Mouse (Mus musculus) kidney, embryonic 14.5 days (tissue): ENCODE data around the gene Slc34a2. TPM values are rescaled to one million over a fixed set of nuclear protein-coding genes. Genes with fewer than 3 reads are reported as not detected.
A peak's percentile ranks its signal among the peaks of the same experiment; 100 is the strongest.

Experiments
- ATAC-seq: fragments of 200-750 bp; cut with Nextera tagmentation; 2 replicates; pipeline ENCODE4 v1.8.0; 2017; ENCODE audit warnings: moderate number of reproducible peaks, mild to moderate bottlenecking, moderate TSS enrichment, moderate library complexity; ENCODE audit not compliant: low FRiP score, low TSS enrichment
- H3K27ac ChIP-seq: fragments of 300-500 bp; sonication (generic); 2 replicates; pipeline ENCODE4 v1.5.1; 2014; ENCODE audit warnings: low read depth, mild to moderate bottlenecking, low read length, moderate library complexity, mixed read lengths
- H3K27me3 ChIP-seq: fragments of 300-500 bp; sonication (generic); 2 replicates; pipeline ENCODE4 v1.6.1; 2014; ENCODE audit warnings: mild to moderate bottlenecking, low read length; ENCODE audit not compliant: control insufficient read depth, insufficient read depth
- H3K36me3 ChIP-seq: fragments of 300-500 bp; sonication (generic); 2 replicates; pipeline ENCODE4 v1.6.1; 2014; ENCODE audit warnings: low read length, mixed read lengths; ENCODE audit not compliant: control insufficient read depth, insufficient read depth
- H3K4me1 ChIP-seq: fragments of 300-500 bp; sonication (generic); 2 replicates; pipeline ENCODE4 v1.6.1; 2014; ENCODE audit warnings: low read length, mixed read lengths; ENCODE audit not compliant: control insufficient read depth, insufficient read depth
- H3K4me2 ChIP-seq: fragments of 300-500 bp; sonication (generic); replicated peaks from 2 replicates; pipeline ENCODE4 v1.6.1; 2014; ENCODE audit warnings: low read depth, mild to moderate bottlenecking, low read length
- H3K4me3 ChIP-seq: fragments of 300-500 bp; sonication (generic); 2 replicates; pipeline ENCODE4 v1.5.1; 2014; ENCODE audit warnings: mild to moderate bottlenecking, low read length
- H3K9ac ChIP-seq: fragments of 300-500 bp; sonication (generic); 2 replicates; pipeline ENCODE4 v1.6.1; 2014; ENCODE audit warnings: low read depth, mild to moderate bottlenecking, low read length, moderate library complexity
- H3K9me3 ChIP-seq: fragments of 300-500 bp; sonication (generic); 2 replicates; pipeline ENCODE4 v1.6.1; 2016; ENCODE audit warnings: low read length; ENCODE audit not compliant: control insufficient read depth
- WGBS: fragments of 180-500 bp; shearing (Covaris S2); extraction: QIAGEN DNeasy Blood & Tissue Kit; methylation state at CpG from one replicate; pipeline ENCODE4 v1.1.7; 2014; 5-methylcytosine and 5-hydroxymethylcytosine counted together
- polyA plus RNA-seq: library from polyadenylated mRNA; unstranded; fragments of >200 nt; fragmentation: Nextera tagmentation; extraction: Ambion mirVana; gene quantifications from 2 replicates; pipeline ENCODE4 v1.2.1, GENCODE M21; 2014

The Slc34a2 gene
- 0.09 TPM in 1 of 2 replicates, not detected in the other for polyA plus RNA-seq

- no peak for ATAC-seq
- Histone ChIP-seq H3K4me2 (no peak within 1 kb of the TSS), H3K9ac (no peak within 1 kb of the TSS), H3K4me3 (no peak within 1 kb of the TSS), H3K27ac (no peak within 1 kb of the TSS), H3K36me3 (no peaks in the 10 kb centered on the region), H3K27me3 (no peaks in the 10 kb centered on the region), H3K4me1 (peaks cover 5% of the 10 kb centered on the region; the same call in 1 of the 2 replicates), H3K9me3 (no peaks in the 10 kb centered on the region)
- WGBS = 86% methylated on average over 3 of the region's 3 CpGs
Observed at GRCm38 (mm10) chr5:53037781-53038180, at the start of gene Slc34a2. Slc34a2 (plus strand) TSS chr5:53038081.

- Histone ChIP-seq H3K4me3 (no peak overlapping the region), H3K27me3 (no peaks in the 10 kb centered on the region), H3K4me1 (no peaks in the 10 kb centered on the region), H3K27ac (no peak overlapping the region), H3K4me2 (no peak overlapping the region), H3K36me3 (no peaks in the 10 kb centered on the region), H3K9me3 (no peaks in the 10 kb centered on the region), H3K9ac (no peak overlapping the region)
- ATAC-seq = no peak
- 58% methylated on average over 8 of the region's 8 CpGs for WGBS
Observed at GRCm38 (mm10) chr5:52990687-52991341, 47.1 kb upstream of the Slc34a2 start.

DNA sequence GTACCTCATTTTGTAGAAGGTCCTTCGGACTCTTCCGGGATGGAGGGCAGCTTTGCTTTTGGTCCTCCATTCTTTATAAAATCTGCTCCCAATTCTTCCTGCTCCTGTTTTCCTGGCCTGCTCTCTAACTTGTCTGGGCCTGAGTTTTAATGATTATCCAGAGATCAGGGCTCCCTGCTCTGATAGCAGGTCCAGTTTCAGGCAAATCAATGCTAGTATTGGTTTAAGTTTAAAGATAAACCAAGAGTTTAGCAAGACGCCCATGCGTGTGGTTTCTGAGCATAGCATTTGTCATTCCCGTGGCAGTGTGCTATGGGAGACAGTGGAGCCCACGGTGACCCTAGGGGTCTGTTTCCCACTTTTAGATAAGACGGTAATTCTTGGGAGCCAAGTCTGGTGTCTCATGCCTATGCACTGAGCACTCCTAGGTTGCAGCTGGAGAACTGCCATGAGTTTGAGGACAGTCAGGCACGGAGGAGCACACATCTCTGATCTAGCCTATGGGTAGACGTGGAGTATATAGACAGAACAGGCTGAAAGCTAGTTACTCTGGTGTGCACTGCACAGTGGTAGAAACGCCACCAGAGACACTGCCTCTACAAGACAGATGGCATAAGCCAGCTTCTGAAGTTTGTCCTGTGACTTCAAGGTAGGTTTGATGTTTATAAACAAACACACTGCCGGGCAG, 45.5 kb upstream of the Slc34a2 start:
- no peaks in the 10 kb centered on the region for H3K4me1 ChIP-seq
- H3K4me2 ChIP-seq = no peak overlapping the region
- no peaks in the 10 kb centered on the region for H3K36me3 ChIP-seq
- 89% methylated on average over 11 of the region's 11 CpGs for WGBS
- H3K9me3 ChIP-seq = no peaks in the 10 kb centered on the region
- no peak for ATAC-seq
- H3K27me3 ChIP-seq = no peaks in the 10 kb centered on the region
- H3K9ac ChIP-seq = no peak overlapping the region
- no peak overlapping the region for H3K4me3 ChIP-seq
- H3K27ac ChIP-seq = no peak overlapping the region

- Histone ChIP-seq H3K9me3 (no peaks in the 10 kb centered on the region), H3K36me3 (no peaks in the 10 kb centered on the region), H3K4me2 (no peak overlapping the region), H3K27me3 (no peaks in the 10 kb centered on the region), H3K9ac (no peak overlapping the region), H3K27ac (no peak overlapping the region), H3K4me1 (no peaks in the 10 kb centered on the region), H3K4me3 (no peak overlapping the region)
- no peak for ATAC-seq
- WGBS = 89% methylated on average over 12 of the region's 12 CpGs
Observed at GRCm38 (mm10) chr5:52993490-52994282, 44.2 kb upstream of the Slc34a2 start.

DNA sequence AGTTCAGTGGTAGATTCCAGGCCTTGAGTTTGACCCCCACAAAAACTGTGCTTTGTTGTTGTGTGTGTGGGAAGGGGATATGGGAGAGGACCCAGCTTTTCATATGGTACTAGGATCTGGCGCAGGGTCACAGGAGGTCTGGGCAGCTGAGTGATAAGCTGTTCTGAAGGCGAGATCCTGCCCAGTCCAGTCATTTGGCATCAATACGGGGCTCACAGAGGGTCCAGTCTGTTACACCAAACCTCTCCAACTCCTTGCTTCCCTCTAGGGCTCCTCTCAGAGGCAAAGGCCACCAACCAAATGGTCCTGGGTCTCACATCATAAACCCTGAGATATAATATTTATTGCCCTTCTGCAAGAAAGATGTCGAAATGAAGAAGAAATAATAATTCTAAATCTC, 42.4 kb upstream of the Slc34a2 start:
- Histone ChIP-seq H3K4me1 (no peaks in the 10 kb centered on the region), H3K36me3 (no peaks in the 10 kb centered on the region), H3K9me3 (no peaks in the 10 kb centered on the region), H3K9ac (no peak overlapping the region), H3K27ac (no peak overlapping the region), H3K4me3 (no peak overlapping the region), H3K4me2 (no peak overlapping the region), H3K27me3 (no peaks in the 10 kb centered on the region)
- WGBS = 82% methylated on average over 4 of the region's 4 CpGs
- ATAC-seq = no peak

- 55% methylated on average over 3 of the region's 3 CpGs for WGBS
- ATAC-seq = no peak
- Histone ChIP-seq H3K27me3 (no peaks in the 10 kb centered on the region), H3K4me1 (no peaks in the 10 kb centered on the region), H3K27ac (no peak overlapping the region), H3K36me3 (no peaks in the 10 kb centered on the region), H3K9me3 (no peaks in the 10 kb centered on the region), H3K4me3 (no peak overlapping the region), H3K9ac (no peak overlapping the region), H3K4me2 (no peak overlapping the region)
Observed at GRCm38 (mm10) chr5:52996145-52996544, 41.7 kb upstream of the Slc34a2 start.

- H3K4me3 ChIP-seq = no peak overlapping the region
- H3K36me3 ChIP-seq = no peaks in the 10 kb centered on the region
- WGBS = 36% methylated on average over 8 of the region's 8 CpGs
Observed at GRCm38 (mm10) chr5:52996601-52997000, 41.3 kb upstream of the Slc34a2 start.

GRCm38 (mm10) chr5:52997032-52997431, 40.8 kb upstream of the Slc34a2 start:
- H3K4me3 ChIP-seq = no peak overlapping the region
- H3K27me3 ChIP-seq = no peaks in the 10 kb centered on the region
- no peaks in the 10 kb centered on the region for H3K4me1 ChIP-seq
- ATAC-seq = no peak
- H3K9ac ChIP-seq = no peak overlapping the region
- H3K4me2 ChIP-seq = no peak overlapping the region
- WGBS = 83% methylated on average over 9 of the region's 11 CpGs
- H3K27ac ChIP-seq = no peak overlapping the region
- no peaks in the 10 kb centered on the region for H3K9me3 ChIP-seq
- no peaks in the 10 kb centered on the region for H3K36me3 ChIP-seq

More at GRCm38 (mm10) chr5:52996601-52997000, 41.3 kb upstream of the Slc34a2 start:
- H3K27me3 ChIP-seq = no peaks in the 10 kb centered on the region
- no peak overlapping the region for H3K9ac ChIP-seq
- peak; percentile 48; the same call in 1 of the 2 replicates for ATAC-seq
- no peak overlapping the region for H3K27ac ChIP-seq
- no peaks in the 10 kb centered on the region for H3K9me3 ChIP-seq
- no peaks in the 10 kb centered on the region for H3K4me1 ChIP-seq
- H3K4me2 ChIP-seq = no peak overlapping the region
